Comparison of ENCODE assay signal across 10 mouse cellular contexts in the genomic region with DNA sequence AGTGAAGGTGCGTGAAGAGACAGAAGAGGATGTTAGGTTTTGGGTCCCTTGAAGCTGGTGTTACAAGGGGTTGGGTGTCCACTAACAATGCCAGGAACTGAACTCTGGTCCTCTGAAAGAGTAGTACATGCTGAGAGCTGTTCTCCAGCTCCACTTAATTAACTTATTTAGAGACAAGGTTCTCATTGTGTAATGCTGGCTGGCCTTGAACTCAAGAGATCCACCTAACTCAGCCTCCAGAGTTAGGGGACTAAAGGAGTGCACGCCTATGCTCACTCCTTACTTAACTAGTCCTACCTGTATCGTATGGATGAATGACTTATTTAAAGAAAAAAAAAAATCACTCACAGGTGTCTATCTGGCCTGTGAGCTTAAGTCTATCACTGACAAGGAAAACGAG. TPM values are rescaled to one million over a fixed set of nuclear protein-coding genes. Genes with fewer than 3 reads are reported as not detected.
A peak's percentile ranks its signal among the peaks of the same experiment; 100 is the strongest.
DNase-seq lines count a peak whose midpoint lies in the region; ATAC-seq and TF ChIP-seq lines count a peak whose summit lies in the region.
"Had no signal": no experiment of that assay in that cellular context is flagged by ENCODE, and none has a peak within 500 bp of the region (broad histone marks: within the 10 kb centered on the region; RNA-seq: fewer than 3 reads in every experiment).

No protein-coding gene starts in this region.

- H3K9me3 ChIP-seq in embryonic facial prominence, embryonic 11.5 days (replicated peaks; ENCODE audit: control insufficient read depth, low read length), result no peaks in the 10 kb centered on the region
- H3K9me3 ChIP-seq in intestine, embryonic 14.5 days (ENCODE audit: control insufficient read depth, low read length), result no peaks in the 10 kb centered on the region
- no peaks in the 10 kb centered on the region for H3K9me3 ChIP-seq in midbrain, postnatal 0 days (ENCODE audit: low read length)

- DNase-seq in layer of hippocampus, adult 2 months (ENCODE audit: low spot score in 2 of 2), result no peak
- no peak for DNase-seq in layer of hippocampus, postnatal 14 days (ENCODE audit: low spot score in 2 of 2)
- DNase-seq in embryonic facial prominence, embryonic 11.5 days (ENCODE audit: low spot score), result no peak
- no peak for DNase-seq in intestine, embryonic 14.5 days (ENCODE audit: low spot score)
- no peak for DNase-seq in midbrain, postnatal 0 days (ENCODE audit: low spot score)
- DNase-seq in embryo, embryonic 11 days, result no peak
- no peak for DNase-seq in thymus, postnatal 4 days
- no peak for DNase-seq in layer of hippocampus, postnatal 25 days (ENCODE audit: extremely low spot score in 1 of 2, low spot score in 1 of 2)

- H3K36me3 ChIP-seq in embryonic facial prominence, embryonic 11.5 days (replicated peaks; ENCODE audit: control insufficient read depth, insufficient read depth, low read depth, low read length), result no peaks in the 10 kb centered on the region
- peaks cover 38% of the 10 kb centered on the region for H3K36me3 ChIP-seq in intestine, embryonic 14.5 days (ENCODE audit: control insufficient read depth, insufficient read depth, low read length)
- H3K36me3 ChIP-seq in midbrain, postnatal 0 days (ENCODE audit: insufficient read depth, low read length), result peaks cover 11% of the 10 kb centered on the region

- no peaks in the 10 kb centered on the region for H3K4me1 ChIP-seq in embryonic facial prominence, embryonic 11.5 days (ENCODE audit: control insufficient read depth, insufficient read depth, low read length)
- H3K4me1 ChIP-seq in intestine, embryonic 14.5 days (replicated peaks; ENCODE audit: control insufficient read depth, insufficient read depth, low read length), result peaks cover 15% of the 10 kb centered on the region
- H3K4me1 ChIP-seq in midbrain, postnatal 0 days (ENCODE audit: insufficient read depth, low read length), result peaks cover 10% of the 10 kb centered on the region

- peak overlapping the region; percentile 14; the same call in 1 of the 2 replicates for H3K9ac ChIP-seq in embryonic facial prominence, embryonic 11.5 days (replicated peaks; ENCODE audit: low read length)
- H3K9ac ChIP-seq in intestine, embryonic 14.5 days (ENCODE audit: low read length), result peak overlapping the region; percentile 98
- peak overlapping the region; percentile 98; the same call in 1 of the 2 replicates for H3K9ac ChIP-seq in midbrain, postnatal 0 days (replicated peaks; ENCODE audit: low read length, poor library complexity, severe bottlenecking)

- peak overlapping the region; percentile 64 for H3K4me2 ChIP-seq in embryonic facial prominence, embryonic 11.5 days (ENCODE audit: low read depth, low read length)
- H3K4me2 ChIP-seq in intestine, embryonic 14.5 days (ENCODE audit: low read length), result peak overlapping the region; percentile 73
- H3K4me2 ChIP-seq in midbrain, postnatal 0 days (ENCODE audit: low read depth, low read length, poor library complexity, severe bottlenecking), result peak overlapping the region; percentile 62

- peak overlapping the region; percentile 98 for H3K27ac ChIP-seq in layer of hippocampus, adult 2 months
- no peak overlapping the region for H3K27ac ChIP-seq in embryonic facial prominence, embryonic 11.5 days (replicated peaks; ENCODE audit: low read depth, low read length)
- H3K27ac ChIP-seq in intestine, embryonic 14.5 days (ENCODE audit: low read depth), result no peak overlapping the region
- H3K27ac ChIP-seq in midbrain, postnatal 0 days (ENCODE audit: low read depth, low read length), result peak overlapping the region; percentile 100; the same call in 1 of the 2 replicates

- H3K4me3 ChIP-seq in layer of hippocampus, adult 2 months, result peak overlapping the region; percentile 69
- H3K4me3 ChIP-seq in embryonic facial prominence, embryonic 11.5 days (ENCODE audit: low read depth, low read length), result peak overlapping the region; percentile 84
- H3K4me3 ChIP-seq in intestine, embryonic 14.5 days (ENCODE audit: low read depth, low read length), result peak overlapping the region; percentile 97
- peak overlapping the region; percentile 91 for H3K4me3 ChIP-seq in midbrain, postnatal 0 days (ENCODE audit: low read depth, low read length)

- no peak for ATAC-seq in embryonic facial prominence, embryonic 11.5 days (replicated peaks; ENCODE audit: insufficient number of reproducible peaks, low FRiP score, low TSS enrichment, low read depth)
- no peak for ATAC-seq in intestine, embryonic 14.5 days (replicated peaks; ENCODE audit: low FRiP score, low TSS enrichment, low read depth)
- no peak for ATAC-seq in midbrain, postnatal 0 days (ENCODE audit: low FRiP score)

- WGBS in embryonic facial prominence, embryonic 11.5 days, result 60% methylated on average over 4 of the region's 4 CpGs
- WGBS in intestine, embryonic 14.5 days, result 64% methylated on average over 4 of the region's 4 CpGs
- 60% methylated on average over 4 of the region's 4 CpGs for WGBS in midbrain, postnatal 0 days

- TF ChIP-seq CTCF in layer of hippocampus, adult 2 months (conservative IDR thresholded peaks at IDR 0.05), result no peak
- no peak for TF ChIP-seq CTCF in midbrain, postnatal 0 days (IDR thresholded peaks at IDR 0.05)

- no peaks in the 10 kb centered on the region for H3K27me3 ChIP-seq in embryonic facial prominence, embryonic 11.5 days (ENCODE audit: control insufficient read depth, insufficient read depth, low read length)
- no peaks in the 10 kb centered on the region for H3K27me3 ChIP-seq in intestine, embryonic 14.5 days (replicated peaks; ENCODE audit: control insufficient read depth, insufficient read depth, low read length)
- no peaks in the 10 kb centered on the region for H3K27me3 ChIP-seq in midbrain, postnatal 0 days (ENCODE audit: insufficient read depth, low read length)

RNA-seq across cellular contexts. Expression of gene Nt5m, which starts 0.8 kb away (rescaled TPM):
- total RNA-seq in layer of hippocampus, adult 2 months (2021), result 10 to 100 TPM; 56.1 to 59.6 TPM
- total RNA-seq in layer of hippocampus, postnatal 14 days (2021), result 10 to 100 TPM; 60.5 to 63.3 TPM
- polyA plus RNA-seq in embryonic facial prominence, embryonic 11.5 days (2014; fragmentation: Nextera tagmentation; extraction: Ambion mirVana), result 37.1 and 41.0 TPM in 2 replicates
- polyA plus RNA-seq in intestine, embryonic 14.5 days (2014; fragmentation: Nextera tagmentation; extraction: Ambion mirVana), result 33.8 and 35.5 TPM in 2 replicates
- 72.6 and 86.9 TPM in 2 replicates for total RNA-seq in midbrain, postnatal 0 days (2014; rRNA removed)
- 92.2 and 99.1 TPM in 2 replicates for polyA plus RNA-seq in midbrain, postnatal 0 days (2015; fragmentation: Nextera tagmentation; extraction: Ambion mirVana)
- 10 to 100 TPM; 59.8 to 63.3 TPM for total RNA-seq in layer of hippocampus, postnatal 25 days (2021)

RNA-seq across cellular contexts. Expression of gene Cops3, which starts 1.2 kb away (rescaled TPM):
- 10 to 100 TPM; 75.1 to 80.5 TPM for total RNA-seq in layer of hippocampus, adult 2 months (2021)
- 10 to 100 TPM; 69.7 to 72.3 TPM for total RNA-seq in layer of hippocampus, postnatal 14 days (2021)
- polyA plus RNA-seq in embryonic facial prominence, embryonic 11.5 days (2014; fragmentation: Nextera tagmentation; extraction: Ambion mirVana), result 238 and 239 TPM in 2 replicates
- 206 and 211 TPM in 2 replicates for polyA plus RNA-seq in intestine, embryonic 14.5 days (2014; fragmentation: Nextera tagmentation; extraction: Ambion mirVana)
- 94.1 and 104 TPM in 2 replicates for total RNA-seq in midbrain, postnatal 0 days (2014; rRNA removed)
- polyA plus RNA-seq in midbrain, postnatal 0 days (2015; fragmentation: Nextera tagmentation; extraction: Ambion mirVana), result 147 and 148 TPM in 2 replicates
- total RNA-seq in layer of hippocampus, postnatal 25 days (2021), result 10 to 100 TPM; 73.7 to 74.6 TPM

RNA-seq across cellular contexts. Expression of gene Flcn, which starts 28.6 kb away (rescaled TPM):
- total RNA-seq in layer of hippocampus, adult 2 months (2021), result 10 to 100 TPM; 44.8 to 46.9 TPM
- total RNA-seq in layer of hippocampus, postnatal 14 days (2021), result 10 to 100 TPM; 34.6 to 40.1 TPM
- polyA plus RNA-seq in embryonic facial prominence, embryonic 11.5 days (2014; fragmentation: Nextera tagmentation; extraction: Ambion mirVana), result 23.9 and 26.1 TPM in 2 replicates
- polyA plus RNA-seq in intestine, embryonic 14.5 days (2014; fragmentation: Nextera tagmentation; extraction: Ambion mirVana), result 30.1 and 31.4 TPM in 2 replicates
- 41.5 and 44.0 TPM in 2 replicates for total RNA-seq in midbrain, postnatal 0 days (2014; rRNA removed)
- polyA plus RNA-seq in midbrain, postnatal 0 days (2015; fragmentation: Nextera tagmentation; extraction: Ambion mirVana), result 31.0 and 34.7 TPM in 2 replicates
- 10 to 100 TPM; 44.8 to 47.1 TPM for total RNA-seq in layer of hippocampus, postnatal 25 days (2021)

RNA-seq across cellular contexts. Expression of gene Pld6, which starts 51.0 kb away (rescaled TPM):
- total RNA-seq in layer of hippocampus, adult 2 months (2021), result 1 to 10 TPM in 1 of 2 experiments, under 1 TPM in 1; 0.69 to 1.2 TPM
- under 1 TPM; 0.91 to 0.92 TPM for total RNA-seq in layer of hippocampus, postnatal 14 days (2021)
- 1.2 and 1.4 TPM in 2 replicates for polyA plus RNA-seq in embryonic facial prominence, embryonic 11.5 days (2014; fragmentation: Nextera tagmentation; extraction: Ambion mirVana)
- polyA plus RNA-seq in intestine, embryonic 14.5 days (2014; fragmentation: Nextera tagmentation; extraction: Ambion mirVana), result 1.5 and 1.7 TPM in 2 replicates
- 18.3 and 19.0 TPM in 2 replicates for total RNA-seq in midbrain, postnatal 0 days (2014; rRNA removed)
- polyA plus RNA-seq in midbrain, postnatal 0 days (2015; fragmentation: Nextera tagmentation; extraction: Ambion mirVana), result 26.2 and 32.2 TPM in 2 replicates
- total RNA-seq in layer of hippocampus, postnatal 25 days (2021), result under 1 TPM; 0.49 to 0.96 TPM
- total RNA-seq: gastrocnemius, postnatal 25 days had no signal
- polyA plus RNA-seq: activated CD4-positive, CD25-positive, alpha-beta regulatory T cell, adult 4 months had no signal

Comparison
In these comparisons a context has a peak if more than half of its experiments do, and no peak if none do; other contexts are left out.
1. H3K27ac ChIP-seq: peak in layer of hippocampus, adult 2 months (single experiment) and midbrain, postnatal 0 days (single experiment); none in embryonic facial prominence, embryonic 11.5 days (single experiment) and intestine, embryonic 14.5 days (single experiment).
2. H3K9ac ChIP-seq: peak in every context shown above with its lines; median percentile 98 in intestine, embryonic 14.5 days; 98 in midbrain, postnatal 0 days; 14 in embryonic facial prominence, embryonic 11.5 days.
3. Peak in every context shown above with its lines, with median percentiles within 50 percentile points of each other: H3K4me3 ChIP-seq and H3K4me2 ChIP-seq.